Mouse (Mus musculus) kidney, adult 2 months (tissue): Measurements from ENCODE around the gene Fam71f1.

Experiments used
- CTCF ChIP-seq: fragments of 200-500 bp; conservative IDR thresholded peaks from 2 replicates; pipeline ENCODE4 v1.5.1; 2011; ENCODE audit warnings: low read depth, mild to moderate bottlenecking, control low read depth, low read length, moderate library complexity, mixed read lengths; ENCODE audit not compliant: insufficient read depth, insufficient read length
- POLR2A ChIP-seq: fragments of 200-500 bp; IDR thresholded peaks from one replicate; pipeline ENCODE4 v1.6.1; 2011; ENCODE audit warnings: low read depth, low read length, control low read depth

DNA sequence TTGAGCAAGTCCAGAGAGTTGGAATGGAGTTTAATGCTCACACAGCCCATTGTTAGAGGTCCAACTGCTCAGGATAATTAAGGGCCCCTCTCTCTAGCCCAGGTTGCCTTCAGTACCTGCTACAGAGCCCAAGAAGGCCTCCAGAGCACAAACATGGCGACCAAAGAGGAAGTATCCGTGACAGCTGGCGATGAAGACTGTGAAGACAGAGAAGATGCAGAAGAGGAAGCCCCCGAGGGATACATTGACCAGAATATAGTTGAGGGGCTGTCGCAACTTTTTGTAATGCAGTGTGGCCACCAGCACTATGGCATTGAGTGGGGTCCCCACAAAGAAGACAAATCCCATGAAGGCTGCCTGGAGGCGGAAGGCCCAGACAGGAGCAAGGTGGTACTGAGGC, 61.0 kb downstream of the Fam71f1 start:
- TF ChIP-seq CTCF (no peak), POLR2A (no peak)
